Mouse (Mus musculus): ENCODE measurements around the gene Chrna5.

GRCm38 (mm10) chr9:55048211-55048880 lies 67.7 kb downstream of the Chrna5 start, which contains the start of gene Chrnb4:
- TF ChIP-seq CTCF (IDR thresholded peaks at IDR 0.05; ENCODE audit: low read depth) = no peak
- no peak for TF ChIP-seq EP300 (optimal IDR thresholded peaks at IDR 0.05)

All from stomach, postnatal 0 days (tissue).